Mouse (Mus musculus) C2C12 (cell line): ENCODE measurements around the gene Crhr1.

Experiments
- CTCF ChIP-seq: IDR thresholded peaks from one replicate; pipeline ENCODE4 v1.5.1; 2011; ENCODE audit not compliant: control insufficient read depth, insufficient read depth, insufficient read length
- MYOG ChIP-seq: IDR thresholded peaks from one replicate; pipeline ENCODE4 v1.6.1; 2011; ENCODE audit not compliant: control insufficient read depth, insufficient read length; ENCODE audit errors: extremely low read depth

DNA sequence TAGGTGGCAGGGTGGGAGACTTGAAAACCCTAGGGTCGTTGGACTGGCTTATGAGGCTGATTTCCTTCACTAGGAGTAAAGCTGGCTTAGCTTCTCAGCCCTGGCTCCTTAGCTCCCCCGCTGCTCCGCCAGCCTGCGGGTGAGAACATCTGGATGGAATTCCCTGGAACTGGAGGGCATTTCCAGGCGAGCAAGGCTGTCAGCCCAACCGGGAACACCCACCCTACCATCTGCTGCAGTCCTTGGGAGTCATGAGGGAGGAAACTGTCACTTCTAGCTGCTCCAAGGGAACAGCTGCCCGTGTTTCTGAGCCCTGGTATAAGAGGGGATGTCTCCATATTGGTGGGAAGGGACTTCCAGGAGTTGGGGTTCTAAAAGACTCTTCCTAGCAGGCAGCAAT lies 33.1 kb upstream of the Crhr1 start:
- no peak for TF ChIP-seq CTCF
- no peak for TF ChIP-seq MYOG
